Mouse (Mus musculus) hindbrain, embryonic 11.5 days (tissue): ENCODE data around the gene Ap3s2. TPM values are rescaled to one million over a fixed set of nuclear protein-coding genes. Genes with fewer than 3 reads are reported as not detected.

ENCODE experiments used
- ATAC-seq: fragments of 200-750 bp; cut with Nextera tagmentation; 2 replicates; pipeline ENCODE4 v1.8.0; 2017; ENCODE audit warnings: mild to moderate bottlenecking, moderate TSS enrichment, moderate library complexity; ENCODE audit not compliant: low FRiP score
- DNase-seq: peaks from one replicate; pipeline ENCODE4 v3.0.0-alpha.2; 2015; ENCODE audit warnings: low spot score
- H3K27ac ChIP-seq: fragments of 300-500 bp; sonication (generic); 2 replicates; pipeline ENCODE4 v1.5.1; 2014; ENCODE audit warnings: mild to moderate bottlenecking, low read depth, low read length
- H3K27me3 ChIP-seq: fragments of 300-500 bp; sonication (generic); 2 replicates; pipeline ENCODE4 v1.6.1; 2014; ENCODE audit warnings: mild to moderate bottlenecking, low read length, moderate library complexity, mixed read lengths; ENCODE audit not compliant: control insufficient read depth, insufficient read depth
- H3K36me3 ChIP-seq: fragments of 300-500 bp; sonication (generic); 2 replicates; pipeline ENCODE4 v1.6.1; 2014; ENCODE audit warnings: mild to moderate bottlenecking, low read length, moderate library complexity, mixed read lengths; ENCODE audit not compliant: control insufficient read depth, insufficient read depth
- H3K4me1 ChIP-seq: fragments of 300-500 bp; sonication (generic); replicated peaks from 2 replicates; pipeline ENCODE4 v1.6.1; 2014; ENCODE audit warnings: low read length, mixed read lengths; ENCODE audit not compliant: control insufficient read depth, insufficient read depth
- H3K4me2 ChIP-seq: fragments of 300-500 bp; sonication (generic); replicated peaks from 2 replicates; pipeline ENCODE4 v1.6.1; 2014; ENCODE audit warnings: mild to moderate bottlenecking, low read depth, low read length
- H3K4me3 ChIP-seq: fragments of 300-500 bp; sonication (generic); 2 replicates; pipeline ENCODE4 v1.5.1; 2014; ENCODE audit warnings: low read depth, low read length
- H3K9ac ChIP-seq: fragments of 300-500 bp; sonication (generic); 2 replicates; pipeline ENCODE4 v1.6.1; 2014; ENCODE audit warnings: low read depth, low read length
- H3K9me3 ChIP-seq: fragments of 300-500 bp; sonication (generic); 2 replicates; pipeline ENCODE4 v1.6.1; 2016; ENCODE audit warnings: low read length; ENCODE audit not compliant: control insufficient read depth
- WGBS: fragments of 180-500 bp; shearing (Covaris S2); extraction: QIAGEN DNeasy Blood & Tissue Kit; methylation state at CpG from one replicate; pipeline ENCODE4 v1.1.7; 2014; 5-methylcytosine and 5-hydroxymethylcytosine counted together
- polyA plus RNA-seq: library from polyadenylated mRNA; unstranded; fragments of >200 nt; fragmentation: Nextera tagmentation; extraction: Ambion mirVana; gene quantifications from 2 replicates; pipeline ENCODE4 v1.2.1, GENCODE M21; 2014

The Ap3s2 gene
- polyA plus RNA-seq, 1 experiment from 2014 or later, result 46.6 TPM

- H3K4me3 ChIP-seq, result no peak overlapping the region
- no peak overlapping the region for H3K27ac ChIP-seq
- H3K36me3 ChIP-seq, result no peaks in the 10 kb centered on the region
- DNase-seq (no peak), ATAC-seq (no peak)
- no peaks in the 10 kb centered on the region; the same call in 1 of the 2 replicates for H3K4me1 ChIP-seq
- peaks cover 4% of the 10 kb centered on the region; the same call in 1 of the 2 replicates for H3K27me3 ChIP-seq
- 79% methylated on average over 8 of the region's 8 CpGs for WGBS
- no peaks in the 10 kb centered on the region for H3K9me3 ChIP-seq
- no peak overlapping the region for H3K9ac ChIP-seq
- H3K4me2 ChIP-seq, result no peak overlapping the region
These were observed 76.2 kb downstream of the Ap3s2 start for GRCm38 (mm10) chr7:79844090-79844802.

DNA sequence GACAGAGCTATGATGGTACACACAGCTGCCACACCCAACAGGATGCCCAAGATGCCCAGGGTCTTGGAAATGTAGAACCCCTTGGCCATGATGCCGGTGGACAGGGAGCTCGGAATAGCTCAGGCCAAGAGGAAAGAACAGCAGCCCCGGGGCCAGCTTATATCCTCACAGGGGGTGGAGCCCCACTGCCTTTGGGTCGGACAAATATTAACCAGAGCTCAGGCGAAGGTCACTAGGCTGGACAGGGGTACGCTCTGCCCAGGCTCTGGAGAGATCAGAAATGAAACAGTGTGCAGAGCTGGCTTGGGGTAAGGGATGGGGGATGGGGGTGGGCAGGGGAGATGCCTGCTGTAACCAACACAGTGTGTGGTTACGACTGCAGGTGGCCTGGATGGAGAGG, 78.3 kb downstream of the Ap3s2 start:
- Histone ChIP-seq H3K9me3 (no peaks in the 10 kb centered on the region), H3K27ac (no peak overlapping the region), H3K9ac (no peak overlapping the region), H3K4me1 (no peaks in the 10 kb centered on the region), H3K4me3 (no peak overlapping the region), H3K4me2 (no peak overlapping the region), H3K36me3 (no peaks in the 10 kb centered on the region), H3K27me3 (no peaks in the 10 kb centered on the region)
- WGBS, result 57% methylated on average over 7 of the region's 7 CpGs
- no peak for DNase-seq
- no peak for ATAC-seq

DNA sequence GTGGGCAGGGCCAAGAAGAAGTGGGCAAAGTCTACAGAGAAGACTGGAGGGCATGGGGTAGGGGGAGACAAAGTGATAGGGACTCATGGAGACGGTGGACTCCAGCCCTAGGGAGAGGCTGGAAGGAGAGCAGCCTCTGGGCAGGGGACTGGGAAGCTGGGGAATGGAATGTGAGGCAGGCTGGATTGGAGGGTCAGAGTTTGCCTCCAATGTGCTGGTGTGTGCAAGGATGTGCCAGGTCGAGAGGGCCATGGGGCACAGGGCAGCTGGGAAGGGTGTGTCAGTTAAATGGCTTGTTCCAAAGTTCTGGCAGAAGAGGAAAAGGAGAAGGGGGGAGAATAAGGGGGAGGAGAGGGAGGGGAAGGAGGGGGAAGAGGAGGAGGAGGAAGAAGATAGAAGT, 83.2 kb downstream of the Ap3s2 start:
- DNase-seq, result no peak
- no peaks in the 10 kb centered on the region for H3K36me3 ChIP-seq
- 81% methylated on average over 2 of the region's 2 CpGs for WGBS
- H3K9me3 ChIP-seq, result no peaks in the 10 kb centered on the region
- no peaks in the 10 kb centered on the region for H3K27me3 ChIP-seq
- no peak overlapping the region for H3K4me2 ChIP-seq
- H3K9ac ChIP-seq, result no peak overlapping the region
- H3K4me3 ChIP-seq, result no peak overlapping the region
- H3K27ac ChIP-seq, result no peak overlapping the region
- H3K4me1 ChIP-seq, result no peaks in the 10 kb centered on the region
- ATAC-seq, result no peak

DNA sequence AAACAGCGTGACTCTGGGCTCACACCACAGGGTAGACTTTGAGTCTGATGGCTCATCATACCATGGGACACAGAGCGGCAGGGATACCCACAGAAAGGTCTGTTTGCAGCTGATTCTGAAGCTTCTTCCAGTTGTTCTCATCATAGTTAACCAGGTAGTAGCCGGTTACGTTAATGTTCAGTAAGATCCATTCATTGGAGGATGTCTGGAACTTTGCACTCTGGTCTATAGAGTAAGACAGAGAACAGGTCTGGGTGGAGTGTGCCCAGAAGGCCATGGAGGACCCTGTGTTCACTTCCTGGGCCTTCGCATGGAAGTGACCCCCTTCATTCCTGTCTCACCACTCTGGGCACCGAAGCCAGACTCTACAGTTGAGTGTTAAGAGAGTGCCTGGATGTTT, 85.3 kb downstream of the Ap3s2 start:
- Histone ChIP-seq H3K36me3 (no peaks in the 10 kb centered on the region), H3K9ac (no peak overlapping the region), H3K4me3 (no peak overlapping the region), H3K9me3 (no peaks in the 10 kb centered on the region), H3K4me1 (no peaks in the 10 kb centered on the region), H3K27ac (no peak overlapping the region), H3K27me3 (no peaks in the 10 kb centered on the region), H3K4me2 (no peak overlapping the region)
- ATAC-seq, result no peak
- 95% methylated on average over 6 of the region's 6 CpGs for WGBS
- no peak for DNase-seq

- Histone ChIP-seq H3K9me3 (no peaks in the 10 kb centered on the region), H3K4me1 (no peaks in the 10 kb centered on the region), H3K36me3 (no peaks in the 10 kb centered on the region), H3K4me2 (no peak overlapping the region), H3K9ac (no peak overlapping the region), H3K27me3 (no peaks in the 10 kb centered on the region), H3K27ac (no peak overlapping the region), H3K4me3 (no peak overlapping the region)
- no peak for ATAC-seq
- DNase-seq, result no peak
These were observed 87.5 kb downstream of the Ap3s2 start for GRCm38 (mm10) chr7:79832980-79833379.

- 83% methylated on average over 6 of the region's 6 CpGs for WGBS
- Histone ChIP-seq H3K36me3 (no peaks in the 10 kb centered on the region), H3K9ac (no peak overlapping the region), H3K27me3 (no peaks in the 10 kb centered on the region), H3K4me1 (no peaks in the 10 kb centered on the region), H3K27ac (no peak overlapping the region), H3K9me3 (no peaks in the 10 kb centered on the region), H3K4me2 (no peak overlapping the region), H3K4me3 (no peak overlapping the region)
- no peak for ATAC-seq
- DNase-seq, result no peak
These were observed 88.9 kb downstream of the Ap3s2 start for GRCm38 (mm10) chr7:79831585-79831984.

DNA sequence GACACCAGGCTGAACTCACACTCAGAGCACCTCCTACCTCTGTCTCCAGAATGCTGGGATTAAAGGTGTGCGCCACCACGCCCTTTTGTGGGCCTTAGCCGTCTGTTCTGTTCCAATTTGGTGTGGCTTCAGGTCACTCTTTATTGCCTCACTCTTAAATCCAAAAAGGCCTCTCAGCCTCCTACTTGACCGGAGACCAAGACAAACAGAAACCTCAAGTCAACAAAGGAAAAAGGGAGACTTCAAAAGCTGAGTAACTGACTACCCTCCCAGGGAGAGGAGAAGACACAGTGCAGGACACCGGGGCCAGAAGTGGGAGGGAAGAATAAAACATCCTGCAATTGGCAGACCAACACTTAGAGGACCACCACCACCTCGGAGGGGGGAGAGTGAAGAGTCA, 89.3 kb downstream of the Ap3s2 start:
- H3K27me3 ChIP-seq, result no peaks in the 10 kb centered on the region
- DNase-seq (no peak), ATAC-seq (no peak)
- no peaks in the 10 kb centered on the region for H3K36me3 ChIP-seq
- WGBS, result 77% methylated on average over 6 of the region's 6 CpGs
- H3K27ac ChIP-seq, result no peak overlapping the region
- no peaks in the 10 kb centered on the region for H3K4me1 ChIP-seq
- no peak overlapping the region for H3K4me3 ChIP-seq
- H3K9me3 ChIP-seq, result no peaks in the 10 kb centered on the region
- H3K9ac ChIP-seq, result no peak overlapping the region
- H3K4me2 ChIP-seq, result no peak overlapping the region

- Histone ChIP-seq H3K9me3 (no peaks in the 10 kb centered on the region; the same call in 1 of the 2 replicates), H3K27me3 (no peaks in the 10 kb centered on the region), H3K27ac (no peak overlapping the region), H3K9ac (no peak overlapping the region), H3K4me2 (no peak overlapping the region), H3K4me1 (no peaks in the 10 kb centered on the region), H3K4me3 (no peak overlapping the region), H3K36me3 (no peaks in the 10 kb centered on the region)
- ATAC-seq, result no peak
- 85% methylated on average over 3 of the region's 3 CpGs for WGBS
- no peak for DNase-seq
These were observed 92.1 kb downstream of the Ap3s2 start for GRCm38 (mm10) chr7:79828341-79828740.
